Mouse (Mus musculus): ENCODE data around the gene Rps6ka2. TPM values are rescaled to one million over a fixed set of nuclear protein-coding genes. Genes with fewer than 3 reads are reported as not detected.
"Not testable (repeated sequence)": the region's sequence is repeated elsewhere in the genome, so short reads cannot be mapped to it uniquely, and the experiment has no call there.

Rps6ka2 gene
- polyA plus RNA-seq, 1 experiment from 2014 or later, result 40.7 TPM

DNA sequence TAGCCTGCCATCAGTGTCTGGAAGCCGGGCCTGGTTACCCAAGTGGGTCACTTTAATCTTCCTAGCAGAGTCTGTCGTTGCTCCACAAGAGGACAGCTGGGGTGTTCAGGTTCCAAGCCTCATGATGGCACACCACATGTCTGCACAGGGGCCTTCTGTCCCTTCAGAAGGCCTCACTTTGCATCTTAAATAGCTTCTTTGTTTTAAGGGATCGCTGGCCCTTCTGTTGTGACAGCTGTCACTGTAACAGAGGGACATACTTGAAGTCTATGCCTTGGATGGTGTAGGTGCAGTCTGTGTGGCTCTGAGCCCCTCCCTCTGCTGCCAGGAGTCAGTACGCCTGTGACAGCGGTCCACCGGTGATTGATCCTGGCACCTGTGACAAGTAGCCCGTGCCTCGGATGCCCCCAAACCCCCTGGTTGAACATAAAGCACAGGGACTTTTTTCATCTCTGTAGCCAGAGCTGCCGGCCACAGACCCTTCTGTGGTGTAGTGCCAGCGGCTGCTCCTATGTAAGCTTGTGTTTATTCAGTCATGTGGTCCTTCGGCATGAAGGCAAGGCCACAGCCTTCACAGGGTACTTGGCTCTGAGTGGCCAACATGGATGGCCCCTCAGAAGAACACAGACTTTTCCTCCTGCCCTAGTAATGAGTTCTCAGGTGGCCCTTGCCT lies 122.2 kb downstream of the Rps6ka2 start:
- no peak for ATAC-seq (ENCODE audit: low FRiP score, low read depth)
- Histone ChIP-seq H3K4me1 (0 out of 2 replicates have a peak, but pooled peaks cover 3% of the 10 kb centered on the region), H3K27ac (no peak overlapping the region; the same call in 1 of the 2 replicates), H3K4me2 (replicated peaks) (no peak overlapping the region), H3K9ac (no peak overlapping the region), H3K27me3 (replicated peaks) (no peaks in the 10 kb centered on the region), H3K4me3 (no peak overlapping the region), H3K9me3 (no peaks in the 10 kb centered on the region), H3K36me3 (peaks cover 26% of the 10 kb centered on the region)
- WGBS, result 62% methylated on average over 11 of the region's 11 CpGs

DNA sequence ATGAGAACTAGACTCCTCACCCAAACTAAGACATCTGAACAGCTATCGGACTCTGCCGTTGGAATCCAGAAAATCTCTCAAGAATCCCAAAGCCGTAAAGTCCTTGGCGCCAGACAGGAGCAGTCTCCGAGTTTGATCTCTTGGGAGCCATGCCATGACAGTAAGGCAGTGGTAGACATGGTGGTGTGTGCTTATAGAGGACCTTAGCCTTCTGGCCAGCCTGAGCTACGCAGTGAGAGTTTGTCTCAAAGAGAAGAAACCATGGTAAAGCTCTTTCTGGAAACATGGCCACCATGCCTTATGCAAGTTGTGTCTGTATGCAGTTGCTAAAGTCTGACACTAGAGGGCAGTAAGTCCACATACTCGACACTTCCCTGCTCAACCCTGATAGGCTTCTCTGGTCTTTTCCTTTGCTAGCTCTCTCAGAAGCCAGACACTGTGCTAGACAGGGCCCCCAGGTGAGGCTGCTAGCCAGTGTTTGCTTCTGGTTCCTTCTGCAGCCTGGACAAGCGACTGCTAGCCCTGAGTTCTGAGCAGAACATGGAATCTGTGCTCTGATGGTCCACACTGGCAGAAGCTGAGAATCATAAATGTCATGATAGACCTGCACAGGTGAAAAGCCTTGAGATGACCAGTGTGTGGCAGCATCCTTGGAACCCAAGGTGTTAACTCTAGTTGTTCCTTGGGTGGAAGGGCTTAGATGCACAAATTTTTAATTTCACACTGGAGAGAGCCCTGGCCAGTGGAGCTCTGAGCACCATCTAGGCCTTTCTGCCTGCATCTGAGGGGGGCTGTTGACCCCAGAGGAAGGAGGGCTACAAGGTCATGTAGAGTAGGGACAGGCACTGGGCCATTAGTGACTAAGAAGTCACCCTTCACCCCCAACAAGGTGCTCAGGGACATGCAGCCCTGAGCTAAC lies 136.6 kb downstream of the Rps6ka2 start:
- H3K4me1 ChIP-seq; H3K4me2 ChIP-seq (replicated peaks); H3K27ac ChIP-seq; H3K9ac ChIP-seq; H3K4me3 ChIP-seq; H3K9me3 ChIP-seq; H3K27me3 ChIP-seq (replicated peaks); H3K36me3 ChIP-seq: not testable (repeated sequence)
- peak; percentile 90 for ATAC-seq (ENCODE audit: low FRiP score, low read depth)
- WGBS, result 64% methylated on average over 8 of the region's 8 CpGs

DNA sequence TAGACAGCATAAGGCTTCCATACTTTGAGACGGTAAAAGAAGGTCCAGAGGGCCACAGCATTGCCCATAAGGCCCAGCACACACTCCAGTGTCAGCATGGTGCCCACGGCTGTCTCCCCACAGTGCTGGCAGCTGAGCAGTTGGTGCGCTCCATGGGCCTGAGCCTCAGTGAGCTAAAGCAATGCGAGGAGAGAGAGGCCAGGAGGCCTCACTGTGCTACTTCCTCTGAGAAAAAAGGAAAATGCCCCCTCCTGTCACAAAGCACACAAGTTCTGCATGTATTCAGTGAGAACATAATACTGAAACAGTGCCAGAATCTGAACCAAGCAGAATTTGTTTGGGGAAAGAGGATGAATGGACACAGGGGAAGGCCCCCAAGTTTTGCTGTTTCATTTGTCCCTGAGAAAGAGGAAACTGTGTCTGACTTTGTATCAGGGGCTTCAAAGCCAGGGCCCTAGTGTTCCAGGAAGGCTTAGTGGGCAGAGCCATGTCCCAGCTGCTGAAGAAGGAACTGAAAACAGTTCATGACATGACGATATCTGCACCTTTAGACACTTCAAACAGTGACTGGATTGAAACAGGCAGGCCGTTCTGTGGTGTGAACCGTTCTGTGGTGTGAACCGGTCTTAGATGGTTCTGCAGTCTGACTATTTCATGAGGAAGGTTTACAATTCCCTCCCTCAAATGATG lies 145.9 kb downstream of the Rps6ka2 start:
- not testable (repeated sequence) for H3K27ac ChIP-seq; ATAC-seq (ENCODE audit: low FRiP score, low read depth)

DNA sequence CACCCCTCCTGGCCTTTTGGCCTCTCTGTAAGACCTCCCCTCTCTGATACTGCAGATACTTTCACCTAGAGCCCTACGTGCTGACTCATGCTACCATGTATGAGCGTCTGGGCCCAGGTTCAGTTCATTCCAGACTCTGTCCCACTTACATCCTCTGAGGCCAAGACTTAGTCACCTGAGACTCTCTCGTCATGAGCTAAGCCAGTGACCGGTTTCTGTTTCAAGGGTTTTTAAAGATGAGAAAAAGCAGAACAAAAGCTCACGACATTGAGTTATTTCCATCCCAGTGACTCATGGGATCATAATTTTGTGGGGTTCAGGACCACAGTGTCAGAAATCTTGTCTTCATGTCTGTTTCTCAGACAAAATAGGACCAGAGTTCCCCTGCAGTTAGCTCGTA lies 149.9 kb downstream of the Rps6ka2 start:
- not testable (repeated sequence) for ATAC-seq (ENCODE audit: low FRiP score, low read depth); H3K4me3 ChIP-seq; H3K4me1 ChIP-seq; H3K27me3 ChIP-seq (replicated peaks); H3K27ac ChIP-seq; H3K9ac ChIP-seq; H3K9me3 ChIP-seq; H3K36me3 ChIP-seq; H3K4me2 ChIP-seq (replicated peaks)
- 88% methylated on average over 6 of the region's 6 CpGs for WGBS

More for the DNA sequence above, 145.9 kb downstream of the Rps6ka2 start:
- not testable (repeated sequence) for H3K4me3 ChIP-seq; H3K4me2 ChIP-seq (replicated peaks); H3K9ac ChIP-seq; H3K36me3 ChIP-seq; H3K27me3 ChIP-seq (replicated peaks); H3K4me1 ChIP-seq; H3K9me3 ChIP-seq
- WGBS, result 81% methylated on average over 7 of the region's 8 CpGs

DNA sequence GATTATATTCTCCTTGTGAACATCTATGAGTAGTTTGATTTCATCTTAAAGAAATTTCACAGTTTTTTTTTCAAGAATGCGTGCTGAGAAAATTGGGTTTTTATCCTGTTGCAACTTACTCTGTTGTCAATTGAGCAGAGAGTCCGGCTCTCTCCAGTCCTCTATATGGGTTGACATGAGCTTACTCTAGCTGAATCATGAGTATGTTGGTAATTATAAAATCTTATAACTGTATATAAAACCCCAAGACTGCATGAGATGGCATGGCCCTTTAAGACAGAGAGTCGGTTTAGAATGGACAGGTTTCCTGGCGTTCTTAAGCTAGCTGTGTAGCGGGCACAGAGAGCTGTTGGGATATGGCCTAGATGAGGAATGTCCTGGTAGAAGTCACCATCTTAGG lies 154.4 kb downstream of the Rps6ka2 start, which contains the start of gene Tcp10a:
Gene Tcp10a, plus strand, starts transcription at position 301 of the 400 bp plus-strand sequence.
- not testable (repeated sequence) for H3K4me1 ChIP-seq; H3K27ac ChIP-seq; H3K4me3 ChIP-seq; H3K4me2 ChIP-seq (replicated peaks); H3K9ac ChIP-seq; H3K9me3 ChIP-seq; H3K27me3 ChIP-seq (replicated peaks); ATAC-seq (ENCODE audit: low FRiP score, low read depth); H3K36me3 ChIP-seq
- 95% methylated on average over 5 of the region's 5 CpGs for WGBS

DNA sequence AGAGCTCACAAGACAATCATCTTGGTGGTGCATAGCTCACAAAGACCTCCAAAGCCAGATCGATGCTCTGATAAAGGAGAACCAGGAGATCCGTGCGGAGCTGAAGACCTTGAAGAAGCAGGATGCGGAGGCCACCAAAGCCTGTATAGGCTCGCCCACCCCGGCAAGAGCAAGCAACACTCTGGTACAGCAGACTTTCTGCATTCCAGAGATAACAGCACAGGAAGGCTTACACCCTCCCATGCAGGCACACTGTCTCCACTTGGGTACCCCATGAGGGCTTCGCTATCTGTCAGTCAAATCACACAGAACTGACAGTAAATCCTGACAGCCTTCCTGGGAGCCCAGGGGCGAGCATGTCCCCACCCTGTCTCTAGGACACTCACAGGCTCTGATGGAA lies 156.5 kb downstream of the Rps6ka2 start:
- not testable (repeated sequence) for H3K27me3 ChIP-seq (replicated peaks); H3K4me2 ChIP-seq (replicated peaks); H3K9ac ChIP-seq; ATAC-seq (ENCODE audit: low FRiP score, low read depth); H3K27ac ChIP-seq; H3K9me3 ChIP-seq; H3K4me1 ChIP-seq; H3K4me3 ChIP-seq; H3K36me3 ChIP-seq
- WGBS, result 90% methylated on average over 7 of the region's 8 CpGs

DNA sequence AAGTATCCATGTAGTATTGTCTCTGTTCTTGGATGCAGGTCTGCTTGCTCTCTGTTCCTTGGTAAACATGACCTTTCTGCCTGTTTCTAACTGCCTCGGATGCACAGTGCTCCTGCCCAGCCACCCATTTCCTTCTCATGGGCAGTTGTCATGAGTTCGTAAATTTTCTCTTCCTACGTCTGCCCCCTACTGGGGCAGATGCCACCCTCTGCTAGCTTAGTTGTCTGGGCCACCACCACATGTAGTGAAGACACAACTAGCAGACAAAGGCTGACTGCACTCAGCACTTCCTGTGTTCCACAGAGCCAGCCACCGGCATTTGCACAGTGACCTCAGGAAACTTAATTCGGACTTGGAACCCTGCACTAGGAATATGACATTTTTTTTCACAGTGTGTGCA lies 162.8 kb downstream of the Rps6ka2 start:
- WGBS, result 78% methylated on average over 3 of the region's 5 CpGs
- ATAC-seq (ENCODE audit: low FRiP score, low read depth); H3K27ac ChIP-seq; H3K9me3 ChIP-seq; H3K36me3 ChIP-seq; H3K4me2 ChIP-seq (replicated peaks); H3K27me3 ChIP-seq (replicated peaks); H3K9ac ChIP-seq; H3K4me3 ChIP-seq; H3K4me1 ChIP-seq: not testable (repeated sequence)

DNA sequence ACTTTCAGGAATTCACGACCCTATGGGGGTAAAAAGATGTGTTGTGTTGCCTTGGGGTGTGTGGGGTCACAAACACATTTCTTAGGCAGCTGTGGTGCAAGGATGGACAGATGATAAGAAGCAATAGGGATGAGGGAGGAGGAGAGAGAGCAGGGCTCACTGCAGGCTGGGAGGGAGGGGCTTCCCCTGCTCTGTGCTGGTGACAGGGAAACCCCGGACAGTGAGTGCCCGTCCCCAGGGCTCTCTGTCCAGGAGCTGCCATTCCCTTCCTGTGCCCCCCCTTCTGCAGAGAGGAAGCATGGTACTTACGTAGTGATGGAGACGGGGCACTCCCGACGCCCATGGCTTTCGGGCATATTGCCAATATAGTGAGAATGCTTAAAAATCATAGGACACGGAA lies 167.5 kb downstream of the Rps6ka2 start:
- not testable (repeated sequence) for H3K4me1 ChIP-seq

DNA sequence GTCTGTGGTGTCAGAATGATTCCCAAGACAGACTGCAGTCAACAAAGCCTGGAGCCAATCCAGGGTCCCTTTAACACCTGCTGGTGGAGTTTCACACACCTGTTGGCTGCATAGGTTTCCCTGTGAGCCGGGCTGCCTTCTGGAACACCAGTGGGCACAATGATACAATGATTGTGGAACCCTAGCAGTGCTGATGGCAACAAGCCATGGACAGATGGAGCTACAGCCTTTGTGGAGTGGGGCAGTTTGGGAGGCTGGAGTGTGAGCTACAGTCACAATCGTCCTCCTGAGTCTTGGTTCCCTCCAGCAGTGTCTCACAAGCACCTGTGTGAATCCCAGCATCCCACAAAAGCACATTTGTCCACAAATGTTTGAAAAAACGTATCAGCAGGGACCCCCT lies 178.8 kb downstream of the Rps6ka2 start:
- not testable (repeated sequence) for H3K9me3 ChIP-seq; H3K27ac ChIP-seq; H3K4me3 ChIP-seq; H3K4me1 ChIP-seq; H3K4me2 ChIP-seq (replicated peaks); H3K9ac ChIP-seq; H3K36me3 ChIP-seq; ATAC-seq (ENCODE audit: low FRiP score, low read depth); H3K27me3 ChIP-seq (replicated peaks)
- WGBS, result 83% methylated on average over 2 of the region's 3 CpGs

More for the DNA sequence above, 167.5 kb downstream of the Rps6ka2 start:
- WGBS, result 82% methylated on average over 8 of the region's 9 CpGs
- H3K4me2 ChIP-seq (replicated peaks); H3K27ac ChIP-seq; ATAC-seq (ENCODE audit: low FRiP score, low read depth); H3K9ac ChIP-seq; H3K27me3 ChIP-seq (replicated peaks); H3K9me3 ChIP-seq; H3K36me3 ChIP-seq; H3K4me3 ChIP-seq: not testable (repeated sequence)

DNA sequence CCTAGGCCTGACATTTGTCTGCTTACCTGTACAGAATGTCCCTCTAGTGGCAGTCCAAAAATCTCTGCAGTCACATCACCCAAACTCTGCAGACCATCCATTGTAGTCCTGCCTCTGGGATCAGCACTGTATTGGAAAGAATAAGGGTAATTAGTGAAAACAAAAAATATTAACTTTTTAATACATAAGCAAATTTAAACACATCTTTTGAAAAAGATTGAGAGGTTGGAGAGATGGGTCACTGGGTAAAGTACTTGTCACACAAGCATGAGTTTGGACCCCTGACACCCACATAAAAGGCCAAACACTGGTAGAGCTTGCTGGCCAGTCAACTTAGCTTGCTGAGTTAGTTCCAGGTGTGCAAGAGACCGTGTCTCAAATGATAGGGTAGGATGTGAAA lies 182.7 kb downstream of the Rps6ka2 start, which contains the start of gene Ttll2:
Gene Ttll2, minus strand, starts transcription at position 101 of the 400 bp plus-strand sequence.
- not testable (repeated sequence) for ATAC-seq (ENCODE audit: low FRiP score, low read depth); H3K4me1 ChIP-seq; H3K27ac ChIP-seq; H3K27me3 ChIP-seq (replicated peaks); H3K36me3 ChIP-seq; H3K4me2 ChIP-seq (replicated peaks); H3K9ac ChIP-seq; H3K9me3 ChIP-seq; H3K4me3 ChIP-seq
- WGBS, result 100% methylated on average over 1 of the region's 1 CpGs
